Mouse (Mus musculus) layer of hippocampus, adult 18-20 months (tissue): ENCODE results near the gene Myo1d. TPM values are rescaled to one million over a fixed set of nuclear protein-coding genes. Genes with fewer than 3 reads are reported as not detected.

Experiments used
- DNase-seq, 2 experiments: peaks; one replicate each; pipeline ENCODE4 v3.0.0; 2022; ENCODE audit warnings: low spot score in 2 of 2
- long read RNA-seq: library from polyadenylated mRNA; stranded (forward); transcript quantifications from one replicate; pipeline ENCODE4 v2.0.0, GENCODE M21; 2021
- total RNA-seq, 2 experiments: library from RNA; stranded (reverse); gene quantifications; 2 replicates each; pipeline ENCODE4 v1.2.3; 2021

Gene Myo1d
- 1 to 10 TPM; 8.6 to 9.9 TPM for total RNA-seq
- long read RNA-seq, full-length matches to known transcripts: 2 of 8 reads
- long read RNA-seq, partial matches to known transcripts: 2 of 8 reads
- long read RNA-seq, other reads (novel, unspliced or antisense): 4 of 8 reads

GRCm38 (mm10) chr11:80779527-80780344 lies at the start of gene Myo1d:
Gene Myo1d, minus strand, starts transcription at chr11:80780025.
- peak; percentile 79 to 90 for DNase-seq

- DNase-seq: no peak
Measured at GRCm38 (mm10) chr11:80821794-80822193, 42.0 kb upstream of the Myo1d start.

- DNase-seq: peak in 1 of 2 experiments; percentile 34
Measured at GRCm38 (mm10) chr11:80821296-80821695, 41.5 kb upstream of the Myo1d start.

GRCm38 (mm10) chr11:80820085-80820484 lies 40.3 kb upstream of the Myo1d start:
- DNase-seq: no peak

- peak in 1 of 2 experiments; percentile 77 for DNase-seq
Measured at GRCm38 (mm10) chr11:80818060-80818697, 38.4 kb upstream of the Myo1d start.

GRCm38 (mm10) chr11:80815354-80815753 lies 35.5 kb upstream of the Myo1d start:
- DNase-seq: no peak

GRCm38 (mm10) chr11:80811156-80811555 lies 31.3 kb upstream of the Myo1d start:
- no peak for DNase-seq

GRCm38 (mm10) chr11:80809993-80810821 lies 30.4 kb upstream of the Myo1d start, which contains the start of gene Tmem98:
Gene Tmem98, plus strand, starts transcription at chr11:80810175.
- DNase-seq: peak; percentile 38 to 50

GRCm38 (mm10) chr11:80809666-80809992 lies 29.8 kb upstream of the Myo1d start:
- no peak for DNase-seq

- DNase-seq: no peak
Measured at GRCm38 (mm10) chr11:80808551-80809070, 28.8 kb upstream of the Myo1d start.

GRCm38 (mm10) chr11:80802706-80803105 lies 22.9 kb upstream of the Myo1d start:
- DNase-seq: no peak

GRCm38 (mm10) chr11:80799979-80800378 lies 20.2 kb upstream of the Myo1d start:
- no peak for DNase-seq

GRCm38 (mm10) chr11:80795431-80795830 lies 15.6 kb upstream of the Myo1d start:
- DNase-seq: no peak

GRCm38 (mm10) chr11:80794290-80794689 lies 14.5 kb upstream of the Myo1d start:
- DNase-seq: no peak

- DNase-seq: no peak
Measured at GRCm38 (mm10) chr11:80793386-80793785, 13.6 kb upstream of the Myo1d start.

- DNase-seq: no peak
Measured at GRCm38 (mm10) chr11:80791677-80792432, 12.0 kb upstream of the Myo1d start.

GRCm38 (mm10) chr11:80790413-80790812 lies 10.6 kb upstream of the Myo1d start:
- DNase-seq: no peak

GRCm38 (mm10) chr11:80789647-80790240 lies 9.9 kb upstream of the Myo1d start:
- no peak for DNase-seq

- no peak for DNase-seq
Measured at GRCm38 (mm10) chr11:80785672-80786071, 5.8 kb upstream of the Myo1d start.

- DNase-seq: no peak
Measured at GRCm38 (mm10) chr11:80784294-80784743, 4.5 kb upstream of the Myo1d start.
